Mouse (Mus musculus) heart, postnatal 0 days (tissue): ENCODE measurements around the gene Filip1l.

Source experiments
- CTCF ChIP-seq: IDR thresholded peaks from 2 replicates; pipeline ENCODE4 v1.5.1; 2016; ENCODE audit warnings: antibody characterized with exemption, control low read depth, low read depth
- EP300 ChIP-seq: IDR thresholded peaks from 2 replicates; pipeline ENCODE4 v1.6.1; 2016; ENCODE audit warnings: antibody characterized with exemption, low read depth

- TF ChIP-seq CTCF (no peak), EP300 (no peak)
These were observed 142.7 kb downstream of the Filip1l start for GRCm38 (mm10) chr16:57495476-57496203.
